Mouse (Mus musculus) embryonic fibroblast, embryonic 13.5 days (primary cell): ENCODE results near the gene Apbb1ip.

ENCODE experiments used
- CTCF ChIP-seq: IDR thresholded peaks from 2 replicates; pipeline ENCODE4 v1.5.1; 2011; ENCODE audit warnings: mild to moderate bottlenecking, control low read depth, low read length, moderate library complexity, borderline replicate concordance; ENCODE audit not compliant: insufficient read depth
- POLR2A ChIP-seq: IDR thresholded peaks from 2 replicates; pipeline ENCODE4 v1.6.1; 2011; ENCODE audit warnings: low read depth, mild to moderate bottlenecking, control low read depth, low read length, moderate library complexity

GRCm38 (mm10) chr2:22782057-22782456, 8.2 kb downstream of the Apbb1ip start:
- TF ChIP-seq POLR2A (no peak), CTCF (no peak)
